Mouse (Mus musculus) left cerebral cortex, adult 9 months (tissue): ENCODE data around the gene Ubap1.

Source experiments
- DNase-seq, 2 experiments: peaks; one replicate each; pipeline ENCODE4 v3.0.0; 2022; ENCODE audit warnings: low spot score in 2 of 2

Ubap1 gene

DNA sequence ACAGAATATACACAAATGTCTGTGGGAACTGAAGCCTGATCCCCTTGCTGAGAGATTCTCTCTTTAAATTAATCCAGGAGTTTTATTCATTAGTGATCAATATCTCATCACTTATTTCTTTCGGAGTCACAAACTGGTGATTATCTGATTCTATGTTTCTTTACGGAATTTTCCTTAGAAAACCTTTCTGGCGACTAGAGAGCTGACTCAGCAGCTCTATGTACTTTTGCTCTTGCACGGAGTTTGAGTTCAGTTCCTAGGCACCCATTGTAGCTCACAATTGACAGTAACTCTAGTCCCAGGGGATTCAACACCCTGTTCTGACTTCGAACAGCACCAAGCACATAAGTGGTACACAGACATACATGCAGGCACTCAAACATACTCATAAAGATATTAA lies 90.1 kb downstream of the Ubap1 start:
- DNase-seq = no peak
